Mouse (Mus musculus) testis, postnatal 10 days (tissue): ENCODE measurements around the gene Olfr372.

Experiments used
- DNase-seq: peaks from one replicate; pipeline ENCODE4 v3.0.0; 2021; ENCODE audit warnings: low spot score

Olfr372 gene

DNA sequence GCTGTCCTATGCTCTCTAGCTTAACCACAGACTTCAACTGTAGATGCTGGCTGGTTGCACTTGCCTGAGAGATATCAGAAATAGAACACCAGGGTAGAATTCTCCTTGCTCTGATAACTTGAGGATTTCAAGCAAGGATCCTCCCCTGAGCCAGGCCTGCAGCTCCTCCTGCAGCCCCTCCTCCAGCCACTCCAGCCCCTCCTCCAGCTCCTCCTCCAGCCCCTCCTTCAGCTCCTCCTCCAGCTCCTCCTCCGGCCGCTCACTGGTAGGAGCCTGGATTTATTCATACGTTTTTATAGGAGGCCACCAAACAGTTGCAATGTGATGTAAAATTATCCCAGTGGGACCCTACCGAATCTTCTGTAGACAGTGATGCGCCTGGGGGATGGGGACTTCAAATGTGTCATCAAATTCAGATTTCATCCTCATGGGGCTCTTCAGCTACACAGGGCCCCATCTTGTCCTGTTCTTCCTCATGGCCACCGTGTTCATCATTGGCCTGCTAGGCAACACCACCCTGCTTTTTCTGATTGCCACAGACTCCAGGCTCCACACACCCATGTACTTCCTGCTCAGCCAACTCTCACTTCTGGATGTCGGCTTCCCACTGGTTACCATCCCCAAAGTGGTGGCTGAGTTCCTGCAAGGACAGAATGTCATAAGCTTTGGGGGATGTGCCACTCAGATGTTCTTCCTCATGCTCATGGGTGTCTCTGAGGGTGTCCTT, 58.5 kb downstream of the Olfr372 start:
- peak; percentile 76 for DNase-seq

- no peak for DNase-seq
Observed at GRCm38 (mm10) chr8:72105165-72105564, 64.1 kb downstream of the Olfr372 start.

GRCm38 (mm10) chr8:72106740-72107139, 65.7 kb downstream of the Olfr372 start, which contains the start of gene Olfr374:
Olfr374 (plus strand) TSS chr8:72107040.
- DNase-seq, result no peak
